Mouse (Mus musculus) c-Kit-negative CD71-positive TER-119-positive erythroid progenitor cells, embryonic 14.5 days (primary cell): ENCODE results near the gene Elavl2.

Experiments
- DNase-seq: peaks from one replicate; pipeline ENCODE4 v3.0.0-alpha.2; 2013; ENCODE audit warnings: low read depth, low spot score

Gene Elavl2

DNA sequence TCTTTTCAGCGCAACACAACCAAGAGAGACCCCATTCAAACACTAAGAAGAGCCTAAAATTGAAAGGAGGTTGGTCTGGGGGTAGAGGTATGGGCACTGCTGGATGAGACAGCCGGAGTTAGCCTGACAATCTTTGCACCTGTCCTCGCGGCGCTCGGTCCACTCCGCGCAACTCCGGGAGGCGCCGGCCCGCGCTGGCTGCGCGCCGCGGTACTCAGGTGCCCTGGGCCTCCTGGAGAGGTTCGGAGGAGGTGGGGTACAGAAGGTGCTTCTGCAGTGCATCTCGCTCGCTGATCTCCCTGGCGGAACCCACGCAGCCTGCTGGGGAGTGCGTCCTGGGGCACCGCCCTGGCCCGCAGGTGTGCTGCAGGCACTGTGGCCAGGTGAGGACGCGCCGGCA lies at the start of gene Elavl2:
Elavl2 (minus strand) TSS at position 363 of the 400 bp plus-strand sequence.
- no peak for DNase-seq

DNA sequence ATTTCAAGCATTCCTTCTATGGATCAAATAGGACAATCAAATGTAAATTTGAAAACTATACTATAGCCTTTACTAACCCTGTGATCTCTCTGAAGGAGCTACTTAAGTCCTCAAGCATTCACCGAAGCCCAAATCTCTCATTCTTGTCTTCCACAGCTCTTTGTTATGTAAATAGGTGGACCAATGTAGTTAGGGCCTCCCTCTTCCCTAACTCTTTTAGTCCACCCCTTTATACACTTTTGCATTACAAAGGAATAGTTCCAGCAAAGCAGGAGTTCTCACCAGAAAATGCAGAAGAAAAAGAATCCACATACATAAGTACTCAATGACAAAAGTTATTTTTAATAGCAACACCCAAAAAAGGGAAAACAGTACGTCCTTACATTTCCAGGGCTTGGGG lies 47.3 kb upstream of the Elavl2 start:
- no peak for DNase-seq

DNA sequence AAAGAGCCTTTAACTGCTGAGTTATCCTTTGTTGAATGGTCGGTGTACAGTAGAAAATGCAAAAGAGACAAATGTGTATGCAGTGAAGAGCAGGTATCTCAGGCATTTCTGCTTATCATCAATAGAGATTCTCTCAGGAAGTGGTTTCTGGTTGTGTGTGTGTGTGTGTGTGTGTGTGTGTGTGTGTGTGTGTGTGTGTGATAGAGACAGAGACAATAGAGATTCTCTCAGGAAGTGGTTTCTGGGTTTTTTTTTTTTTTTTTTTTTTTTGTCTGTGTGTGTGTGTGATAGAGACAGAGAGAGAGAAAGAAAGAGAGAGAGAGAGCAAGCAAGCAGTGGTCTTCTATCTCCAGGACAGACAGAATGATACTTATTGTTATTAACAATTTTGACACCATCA lies 15.0 kb upstream of the Elavl2 start:
- no peak for DNase-seq

DNA sequence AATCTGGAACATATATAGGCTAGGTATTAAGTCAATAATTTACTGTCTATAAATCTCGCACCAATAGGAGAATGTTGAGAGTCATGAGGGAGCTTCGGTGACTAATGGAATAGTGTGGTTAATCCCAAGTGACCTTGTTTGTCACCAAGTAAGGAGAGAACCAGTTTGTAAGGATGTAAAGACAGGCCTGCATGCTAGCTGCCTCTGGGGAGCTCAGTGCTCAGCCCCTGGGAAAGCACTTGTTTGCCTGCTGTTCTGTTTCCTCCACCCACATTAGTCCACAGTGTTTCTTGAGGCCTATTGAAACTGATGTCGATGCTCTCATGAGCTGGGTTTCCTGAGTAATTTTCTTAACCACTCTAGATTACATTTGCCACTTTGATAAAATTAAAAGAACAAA lies 4.5 kb upstream of the Elavl2 start:
- no peak for DNase-seq

DNA sequence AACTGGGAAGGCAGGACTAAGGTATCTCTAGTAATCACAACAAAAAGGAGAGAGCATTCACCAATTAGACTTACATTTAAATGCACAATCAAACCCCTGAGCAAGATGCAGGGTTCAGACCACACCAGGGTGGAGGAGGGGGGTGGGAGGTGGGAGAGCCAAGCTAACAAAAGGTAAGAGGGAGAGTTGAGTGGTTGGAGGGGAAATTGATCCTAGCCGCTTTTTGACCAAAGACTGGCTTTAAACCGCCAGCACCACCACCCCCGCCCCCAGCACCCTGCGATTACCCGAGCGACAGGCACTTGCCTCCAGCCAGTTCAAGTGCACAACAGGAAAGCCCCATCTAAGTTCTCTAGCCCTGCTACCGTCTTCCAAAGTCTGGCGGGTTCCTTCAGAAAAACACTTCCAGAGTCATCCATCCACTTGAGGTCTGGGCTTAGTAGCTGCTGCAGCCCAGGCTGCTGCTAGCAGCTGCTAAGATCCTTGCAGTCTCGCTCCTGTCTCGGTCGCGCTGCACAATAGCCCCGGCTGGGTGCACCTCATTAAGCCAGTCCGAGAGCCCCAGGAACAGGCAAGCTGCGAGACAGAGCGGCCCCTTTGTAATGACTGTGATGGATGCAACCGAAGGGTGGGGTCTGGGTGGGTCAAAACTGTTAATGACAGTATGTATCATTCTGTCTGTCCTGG lies 932 bp downstream of the Elavl2 start:
- DNase-seq, result no peak

DNA sequence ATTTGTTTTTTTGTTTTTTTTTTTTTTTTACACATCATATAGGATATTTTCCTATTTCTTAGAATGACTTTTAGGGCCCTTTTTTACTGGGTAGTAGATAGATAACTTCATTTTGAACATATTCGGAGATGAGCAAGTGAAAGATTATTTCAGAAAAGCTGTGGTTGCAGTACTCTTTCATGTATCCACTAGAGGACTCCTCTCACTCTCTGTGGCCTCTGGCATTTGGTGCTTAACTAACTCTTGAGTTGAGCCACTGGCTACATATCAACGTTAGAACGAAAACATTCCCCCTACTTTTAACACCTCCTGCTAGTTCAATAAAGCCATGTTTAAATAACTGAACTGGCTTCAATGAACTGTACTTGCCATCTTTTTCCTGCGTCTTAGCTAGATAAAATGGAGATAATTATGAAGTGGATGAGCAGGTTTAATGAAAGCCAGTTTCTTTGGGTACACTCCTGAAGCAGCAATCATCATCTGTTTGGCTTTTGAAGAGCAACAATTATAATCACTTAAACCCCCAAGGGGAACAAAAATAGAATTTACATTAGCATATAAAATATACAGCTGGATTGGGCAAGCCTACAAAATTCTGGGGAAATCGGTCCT lies 8.5 kb downstream of the Elavl2 start:
- no peak for DNase-seq

DNA sequence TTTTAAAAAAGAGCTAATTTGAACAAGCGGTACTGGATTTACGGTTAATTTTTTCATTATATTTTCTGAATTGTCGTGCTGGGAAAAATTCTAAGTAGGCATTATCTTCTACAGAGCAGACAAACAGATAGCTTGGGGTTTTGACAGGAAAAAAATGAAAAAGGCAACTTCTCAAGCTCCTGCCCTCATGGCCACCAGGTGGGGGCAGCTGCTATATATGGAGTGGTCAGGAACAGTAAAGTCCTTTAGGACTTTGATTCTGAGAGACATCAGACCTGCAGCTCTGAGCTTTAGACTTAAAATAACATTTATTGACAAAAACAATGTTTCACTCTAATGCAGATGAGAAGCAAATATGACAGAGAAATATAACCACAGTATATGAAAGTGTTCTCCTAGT lies 12.9 kb downstream of the Elavl2 start:
- DNase-seq, result no peak

DNA sequence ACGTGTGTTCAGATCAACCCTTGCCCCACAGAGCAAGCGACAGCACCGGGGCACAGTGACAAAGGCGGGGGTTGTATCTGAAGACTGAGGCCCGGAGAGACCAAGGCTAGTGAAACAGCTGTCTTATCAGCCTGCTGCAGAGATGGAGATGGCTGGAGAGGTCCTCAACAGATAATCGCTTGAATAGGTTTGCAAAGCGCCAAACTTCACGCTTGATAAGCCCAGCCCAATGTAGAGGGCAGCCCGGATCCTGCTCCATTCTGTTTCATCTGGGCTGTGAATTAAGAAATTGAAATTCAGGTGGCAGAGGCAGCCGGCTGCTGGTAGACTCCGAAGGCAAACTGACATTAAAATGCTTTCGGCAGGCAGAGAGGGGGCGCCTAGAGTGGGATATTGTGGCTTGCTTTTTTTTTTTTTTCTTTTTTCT lies 19.4 kb downstream of the Elavl2 start:
- no peak for DNase-seq

DNA sequence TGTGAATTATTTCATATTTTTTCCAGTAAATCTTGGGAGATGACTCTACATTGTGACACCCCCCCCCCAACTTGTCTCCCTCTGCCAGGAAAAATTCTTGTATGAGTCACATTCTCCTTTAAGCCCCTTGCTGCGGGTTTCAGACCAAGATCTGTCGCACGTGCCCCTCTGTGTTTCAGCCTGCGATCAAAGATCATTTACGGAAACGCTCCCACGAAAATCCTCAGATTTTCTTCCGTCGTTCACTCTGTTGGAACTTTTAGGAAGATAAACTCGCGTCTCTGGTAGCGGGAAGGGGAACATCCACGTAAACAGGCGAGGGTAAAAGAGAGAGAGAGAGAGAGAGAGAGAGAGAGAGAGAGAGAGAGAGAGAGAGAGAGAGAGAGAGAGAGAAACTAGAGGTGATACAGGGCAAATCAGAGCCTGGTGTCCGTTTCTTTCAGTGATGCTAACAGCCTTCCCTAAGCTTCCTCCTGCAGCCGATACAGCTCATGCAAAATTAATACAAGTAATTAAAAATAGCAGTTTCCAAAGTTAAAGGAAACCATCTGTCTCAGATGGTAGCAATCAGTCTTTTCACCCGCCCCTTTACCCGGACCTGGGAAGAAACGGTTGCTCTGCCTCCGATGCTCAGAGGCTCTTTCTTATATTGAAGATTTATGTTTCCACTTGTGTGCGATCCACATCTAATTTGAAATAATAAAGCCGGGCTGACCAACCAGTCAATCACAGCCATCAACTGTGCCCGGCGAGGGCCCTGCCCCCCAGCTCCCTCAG lies 20.1 kb downstream of the Elavl2 start:
- no peak for DNase-seq

DNA sequence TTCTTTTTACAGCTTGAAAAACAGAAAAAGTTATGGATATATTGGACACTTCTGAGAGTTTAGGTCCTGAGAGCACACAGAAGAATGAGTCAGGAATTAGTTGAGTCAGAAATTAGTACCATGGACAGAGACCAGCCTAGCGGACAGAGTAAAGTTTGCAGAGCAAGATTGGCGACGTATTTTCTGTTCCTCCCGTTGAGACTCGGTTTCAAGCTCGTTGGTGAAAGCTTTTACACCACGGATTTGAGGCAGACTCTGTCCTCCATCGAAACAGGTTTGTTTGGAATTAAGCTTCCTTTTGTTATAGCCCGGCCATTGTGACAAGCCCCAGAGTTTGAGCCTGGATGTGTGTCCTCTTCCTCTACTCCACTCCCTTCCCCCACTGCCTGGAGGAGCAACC lies 21.0 kb downstream of the Elavl2 start:
- no peak for DNase-seq

DNA sequence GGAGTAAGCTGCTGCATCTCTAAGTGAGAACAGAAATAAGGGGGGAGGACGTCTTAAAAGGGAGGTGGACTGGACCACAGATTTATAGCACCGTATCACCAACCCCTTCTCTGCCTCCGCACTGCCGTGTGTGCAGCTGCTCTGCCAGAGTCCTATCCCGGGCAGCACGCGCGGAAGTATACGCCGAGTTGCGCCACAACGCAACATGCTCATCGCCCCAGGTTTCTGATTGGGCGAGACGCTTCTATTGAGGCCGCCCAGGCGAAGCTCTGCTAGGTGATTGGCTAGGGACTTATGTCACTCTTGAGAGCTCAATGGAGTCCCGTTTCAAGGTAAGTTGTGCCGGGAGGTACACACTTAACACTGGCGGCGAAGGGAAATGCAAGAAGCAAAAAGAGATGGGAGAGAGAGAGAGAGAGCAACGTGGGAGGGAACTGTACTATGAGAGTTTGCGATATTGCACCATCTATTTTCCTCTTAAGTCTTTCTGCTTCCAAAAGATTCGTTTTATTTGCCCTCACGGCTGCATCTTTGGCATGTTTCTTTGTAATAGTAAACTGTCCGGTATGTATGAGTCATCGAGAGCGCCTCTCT lies 24.2 kb downstream of the Elavl2 start:
- DNase-seq, result no peak

DNA sequence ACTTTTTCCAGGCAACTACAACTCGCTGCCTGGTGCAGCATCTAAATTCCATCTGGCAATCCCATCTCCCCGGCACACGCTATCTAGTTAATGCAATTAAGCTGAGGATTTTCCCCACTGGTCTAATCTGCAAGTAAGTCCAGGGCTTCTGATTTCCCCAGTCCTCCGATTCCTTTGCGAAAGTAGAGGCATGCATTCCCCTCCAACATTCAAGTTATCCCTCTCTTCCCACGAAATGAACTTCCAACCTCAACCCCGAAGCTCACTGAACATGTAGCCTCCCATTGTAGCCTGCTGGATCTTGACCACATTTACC lies 25.3 kb downstream of the Elavl2 start:
- no peak for DNase-seq

DNA sequence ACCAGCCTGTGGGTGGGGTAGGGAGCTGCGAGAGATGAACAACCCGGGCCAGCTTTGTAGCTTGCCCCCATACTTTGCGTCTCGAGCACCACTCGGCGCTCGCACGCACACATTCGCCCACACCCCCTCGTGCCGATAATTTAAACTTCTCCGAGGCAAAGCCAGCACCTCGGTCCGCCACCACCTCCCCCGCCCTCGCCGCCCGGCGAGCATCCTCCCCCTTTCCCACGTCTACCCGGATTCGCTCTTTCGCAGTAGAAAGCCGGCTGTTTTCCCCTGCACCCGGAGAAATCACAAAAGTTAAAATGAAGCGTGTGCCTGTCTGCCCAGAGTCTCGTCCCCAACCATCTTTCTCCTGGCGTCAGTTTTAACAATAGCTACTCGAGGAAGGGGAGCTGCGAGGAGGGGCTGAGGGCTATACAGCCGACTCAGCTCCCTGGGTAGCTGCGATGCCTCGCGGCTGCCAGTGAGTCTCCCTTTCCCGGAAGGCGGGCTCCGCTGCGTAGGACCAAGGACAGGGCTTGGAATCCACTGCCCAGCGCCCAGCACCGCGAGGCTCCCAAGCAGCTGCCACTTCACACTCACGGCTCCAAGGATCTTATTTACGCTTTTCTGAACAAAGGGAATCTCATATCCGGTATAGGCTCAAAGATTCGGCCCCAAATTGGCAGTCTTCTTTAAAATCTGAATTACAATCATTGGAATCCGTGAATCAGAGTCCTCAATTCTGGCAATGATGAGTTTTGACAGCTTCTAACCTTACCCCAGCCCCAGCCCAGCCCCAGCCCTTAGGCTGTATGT lies 25.8 kb downstream of the Elavl2 start:
- no peak for DNase-seq

DNA sequence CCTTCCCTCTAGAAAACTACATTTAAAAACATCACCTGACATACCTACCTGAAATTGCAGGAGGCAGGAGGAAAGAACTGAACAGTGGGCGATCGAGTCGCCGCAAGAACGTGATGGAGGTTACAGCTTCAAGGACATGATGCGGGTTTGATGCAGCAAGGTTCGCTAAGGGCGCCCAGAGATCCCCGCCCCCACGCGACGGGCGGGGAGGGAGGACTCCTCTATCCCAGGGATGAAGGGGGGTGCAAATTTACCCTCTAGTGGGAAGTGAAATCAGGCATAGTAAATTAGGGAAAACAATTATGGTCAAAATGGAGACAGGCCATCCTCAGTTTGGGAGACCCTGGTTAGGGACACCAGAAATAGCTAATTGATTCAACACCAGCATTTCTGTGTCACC lies 27.7 kb downstream of the Elavl2 start:
- DNase-seq, result no peak

DNA sequence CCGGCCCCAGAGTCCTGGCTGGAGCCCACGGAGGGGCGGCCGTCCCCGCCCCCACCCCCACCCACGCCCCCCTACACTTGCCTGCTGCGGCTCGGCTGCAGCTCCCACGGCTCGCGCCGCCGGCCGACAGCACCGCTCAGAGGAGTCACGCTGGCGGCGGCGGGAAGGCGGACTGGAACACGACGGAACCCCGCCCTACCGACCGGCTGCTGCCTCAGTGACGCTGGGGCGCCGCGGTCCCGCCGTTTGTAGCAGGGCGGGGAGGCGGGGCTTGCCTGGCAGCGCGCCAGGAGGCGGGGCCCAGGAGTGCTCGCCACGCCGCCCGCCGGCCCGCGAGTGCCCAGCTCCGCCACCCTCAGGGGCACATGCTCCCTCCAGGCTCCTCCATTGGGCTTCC lies 28.8 kb downstream of the Elavl2 start:
- no peak for DNase-seq

DNA sequence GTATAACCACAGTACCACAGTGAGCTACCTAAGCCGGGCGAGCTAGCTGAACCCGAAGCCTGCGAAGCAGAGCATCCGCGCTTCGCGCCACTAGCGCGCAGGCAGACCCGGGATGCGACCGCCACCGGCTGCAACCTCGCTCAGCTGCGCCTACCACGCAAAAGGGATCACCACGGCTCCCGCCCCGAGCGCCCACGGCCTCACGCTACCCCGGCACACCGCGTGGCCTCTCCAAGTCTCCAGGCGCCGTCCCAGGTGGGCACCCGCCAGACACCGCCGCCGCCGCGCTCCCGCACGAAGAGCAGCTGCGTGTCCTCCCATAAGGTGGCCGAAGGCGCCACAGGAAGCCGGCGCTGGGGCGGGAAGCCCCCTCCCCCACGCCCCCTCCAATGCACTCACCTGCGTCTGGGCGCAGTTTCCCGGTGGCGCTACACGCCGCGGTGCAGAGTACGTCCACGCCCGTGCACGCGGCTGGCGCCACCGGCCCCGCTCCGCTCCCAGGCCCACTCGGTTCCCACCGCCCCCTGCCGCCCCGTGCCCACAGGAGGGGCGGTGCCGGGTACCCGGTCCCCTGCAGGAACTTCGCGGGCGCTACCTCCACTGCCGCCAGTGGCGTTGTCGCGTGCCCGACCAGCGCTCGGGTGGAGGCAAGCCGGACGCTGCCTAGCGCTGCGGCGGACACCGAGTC lies 29.3 kb downstream of the Elavl2 start:
- no peak for DNase-seq

DNA sequence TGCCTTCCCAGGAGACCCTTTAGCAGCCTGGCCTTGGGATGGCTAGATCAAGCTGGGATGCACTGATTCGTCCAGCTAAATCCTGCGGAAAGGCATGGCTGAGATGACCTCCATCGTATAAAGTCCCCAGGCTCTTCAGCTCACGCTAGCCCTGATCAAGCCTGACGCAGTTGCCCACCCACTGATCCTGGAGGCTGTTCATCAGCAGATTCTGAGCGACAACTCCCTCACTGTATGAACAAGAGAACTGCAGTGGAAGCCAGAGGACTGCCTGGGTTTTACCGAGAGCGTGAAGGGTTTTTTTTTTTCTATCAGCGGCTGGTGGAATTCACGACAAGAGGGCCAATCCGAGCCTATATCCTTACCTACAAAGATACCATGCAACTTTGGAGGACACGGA lies 35.3 kb downstream of the Elavl2 start:
- DNase-seq, result no peak

DNA sequence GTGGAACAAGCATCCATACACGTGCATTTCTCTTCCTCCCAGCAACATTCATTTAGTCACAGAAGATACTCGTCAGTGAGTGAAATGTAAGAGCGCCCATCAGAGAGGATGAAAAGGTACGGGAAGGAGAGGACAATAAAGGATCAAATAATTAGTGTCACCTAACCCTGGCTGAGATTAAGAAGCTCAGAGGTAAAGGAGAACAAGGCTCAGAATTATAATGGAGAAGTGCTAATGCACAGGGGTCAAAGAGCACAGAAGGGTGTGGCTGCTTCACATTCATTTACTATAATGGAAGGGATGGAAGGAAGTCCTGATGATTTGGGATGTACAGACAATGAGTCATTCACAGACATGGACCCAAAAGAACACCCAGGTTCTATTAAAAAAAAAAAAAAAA lies 36.6 kb downstream of the Elavl2 start:
- no peak for DNase-seq

DNA sequence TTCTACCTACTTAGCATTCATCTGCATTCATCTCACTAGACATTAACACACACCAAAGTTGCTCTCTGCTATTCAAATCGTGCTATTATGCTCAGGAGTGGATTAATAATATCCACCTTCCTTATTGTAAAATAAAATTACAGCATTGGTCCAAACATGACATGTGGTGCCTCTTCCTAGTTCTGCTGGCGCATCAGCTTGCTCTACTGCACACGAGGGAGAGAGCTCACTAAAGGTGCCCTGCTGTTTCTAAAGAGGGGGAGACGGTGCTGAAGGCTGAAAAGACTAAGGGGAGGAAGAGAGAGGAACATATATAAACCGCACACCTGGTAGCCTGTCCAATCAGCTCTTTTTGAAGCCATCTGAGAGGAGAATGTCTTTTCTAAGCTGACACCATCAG lies 38.1 kb downstream of the Elavl2 start:
- no peak for DNase-seq

DNA sequence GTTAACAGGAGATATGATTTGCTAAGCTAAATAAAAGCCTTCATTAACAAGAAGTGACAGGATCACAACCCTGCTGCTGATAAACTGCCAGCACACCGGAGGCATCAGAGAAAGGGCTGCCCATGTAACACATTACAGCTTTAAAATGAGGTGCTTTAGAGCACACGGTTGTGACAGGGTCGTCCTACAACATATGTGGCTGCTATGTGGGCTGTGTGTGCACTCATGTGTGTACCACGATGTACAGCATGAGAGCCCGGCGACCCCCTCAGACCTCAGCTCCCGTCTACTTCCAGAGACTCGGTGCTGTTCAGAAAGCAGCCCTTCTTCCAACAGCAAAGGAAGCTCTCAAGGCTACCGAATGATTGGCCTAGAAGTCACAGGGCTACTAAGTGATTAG lies 47.4 kb downstream of the Elavl2 start:
- DNase-seq, result no peak

DNA sequence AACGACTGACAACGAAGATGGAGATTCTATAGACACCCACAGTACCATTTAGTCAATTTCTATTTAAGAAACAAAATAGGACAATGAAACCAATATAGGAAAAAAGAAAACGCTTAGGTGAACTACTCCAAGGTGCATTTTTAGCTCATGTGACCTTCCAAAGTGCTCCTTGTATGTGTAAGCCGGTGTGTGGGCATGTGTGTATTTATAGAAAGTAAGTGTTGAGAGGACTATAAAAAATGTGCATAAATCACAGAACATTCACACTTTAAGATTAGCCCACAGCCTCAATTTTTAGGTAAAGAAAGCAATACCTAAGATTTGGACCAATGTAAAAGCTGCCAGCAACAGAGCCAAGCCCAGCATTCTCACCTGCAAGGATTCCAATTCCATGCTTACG lies 51.0 kb downstream of the Elavl2 start:
- no peak for DNase-seq
